Mouse (Mus musculus): ENCODE measurements around the gene Slc39a3.

- no peak for TF ChIP-seq CTCF (IDR thresholded peaks at IDR 0.05)
- no peak for TF ChIP-seq POLR2A (IDR thresholded peaks at IDR 0.05; ENCODE audit: insufficient read depth, low read depth, low read length)
These were observed 21.6 kb downstream of the Slc39a3 start for GRCm38 (mm10) chr10:81015666-81016065.
